Mouse (Mus musculus) CH12.LX (cell line): ENCODE data around the gene Nlrp6. TPM values are rescaled to one million over a fixed set of nuclear protein-coding genes. Genes with fewer than 3 reads are reported as not detected.
"Not testable (repeated sequence)": the region's sequence is repeated elsewhere in the genome, so short reads cannot be mapped to it uniquely, and the experiment has no call there.

Source experiments
- DNase-seq: peaks from one replicate; pipeline ENCODE4 v3.0.0-alpha.2; 2013; ENCODE audit errors: extremely low read depth
- H3K27ac ChIP-seq: 2 replicates; pipeline ENCODE4 v1.5.1; 2012; ENCODE audit warnings: low read depth, mild to moderate bottlenecking, control low read depth, moderate library complexity; ENCODE audit not compliant: insufficient read depth
- H3K27me3 ChIP-seq: replicated peaks from 2 replicates; pipeline ENCODE3; 2012; ENCODE audit warnings: inconsistent platforms
- H3K36me3 ChIP-seq, 2 experiments: replicated peaks in 1 of 2; 2 replicates each; pipeline versions ENCODE3 to v1.6.1; 2012; ENCODE audit warnings: inconsistent platforms in 1 of 2, low read length in 1 of 2, mild to moderate bottlenecking in 1 of 2, mixed read lengths in 1 of 2, moderate library complexity in 1 of 2; ENCODE audit not compliant: control insufficient read depth in 1 of 2, insufficient read depth in 1 of 2
- H3K4me1 ChIP-seq, 2 experiments: 2 replicates each; pipeline ENCODE4 v1.6.1; 2012; ENCODE audit warnings: inconsistent platforms in 1 of 2, moderate library complexity in 1 of 2; ENCODE audit not compliant: insufficient read depth in 2 of 2, control insufficient read depth in 1 of 2
- H3K4me2 ChIP-seq: 2 replicates; pipeline ENCODE4 v1.6.1; 2012; ENCODE audit warnings: low read depth, mild to moderate bottlenecking, control low read depth; ENCODE audit not compliant: poor library complexity, insufficient read depth, severe bottlenecking
- H3K4me3 ChIP-seq, 3 experiments: fragments of 150-350 bp in 1 of 3; sonication (generic) in 1 of 3; replicated peaks in 1 of 3; 2 replicates each; pipeline versions ENCODE3 to v1.5.1; 2011 to 2012; ENCODE audit warnings: low read depth in 2 of 3, low read length in 2 of 3, mild to moderate bottlenecking in 2 of 3, moderate library complexity in 2 of 3, control low read depth in 1 of 3, improper control_type of control experiment in 1 of 3, inconsistent platforms in 1 of 3, mixed read lengths in 1 of 3; ENCODE audit not compliant: poor library complexity in 1 of 3
- H3K79me2 ChIP-seq: replicated peaks from 2 replicates; pipeline ENCODE4 v1.6.1; 2012; ENCODE audit warnings: mild to moderate bottlenecking, moderate library complexity; ENCODE audit not compliant: control insufficient read depth, poor library complexity, insufficient read depth, severe bottlenecking; ENCODE audit errors: extremely low read depth
- H3K9ac ChIP-seq: 2 replicates; pipeline ENCODE4 v1.6.1; 2012; ENCODE audit warnings: low read depth, mild to moderate bottlenecking, control low read depth, moderate library complexity; ENCODE audit not compliant: insufficient read depth
- H3K9me3 ChIP-seq: replicated peaks from 2 replicates; pipeline ENCODE3; 2012; ENCODE audit warnings: low read length, inconsistent platforms, mixed read lengths
- CHD2 ChIP-seq: IDR thresholded peaks from 2 replicates; pipeline ENCODE4 v1.6.1; 2011; ENCODE audit warnings: low read length, improper control_type of control experiment
- ELF1 ChIP-seq: IDR thresholded peaks from 2 replicates; pipeline ENCODE4 v1.6.1; 2014; ENCODE audit warnings: low read depth, mild to moderate bottlenecking, inconsistent platforms, low read length, improper control_type of control experiment
- HCFC1 ChIP-seq: IDR thresholded peaks from 2 replicates; pipeline ENCODE4 v1.6.1; 2012; ENCODE audit warnings: low read depth, mild to moderate bottlenecking, inconsistent platforms, low read length, improper control_type of control experiment
- JUN ChIP-seq: IDR thresholded peaks from 2 replicates; pipeline ENCODE4 v1.6.1; 2011; ENCODE audit warnings: low read depth, mild to moderate bottlenecking, low read length, improper control_type of control experiment, moderate library complexity; ENCODE audit not compliant: insufficient read depth
- JUND ChIP-seq: conservative IDR thresholded peaks from 2 replicates; pipeline ENCODE4 v1.6.1; 2011; ENCODE audit warnings: low read depth, low read length, improper control_type of control experiment
- MAFK ChIP-seq: IDR thresholded peaks from 2 replicates; pipeline ENCODE4 v1.6.1; 2011; ENCODE audit warnings: low read length, improper control_type of control experiment; ENCODE audit not compliant: insufficient replicate concordance
- MEF2A ChIP-seq: IDR thresholded peaks from 2 replicates; pipeline ENCODE4 v1.6.1; 2014; ENCODE audit warnings: low read depth, mild to moderate bottlenecking, inconsistent platforms, low read length, improper control_type of control experiment, borderline replicate concordance
- MXI1 ChIP-seq: IDR thresholded peaks from 2 replicates; pipeline ENCODE4 v1.6.1; 2011; ENCODE audit warnings: mild to moderate bottlenecking, low read depth, low read length, improper control_type of control experiment
- MYC ChIP-seq: IDR thresholded peaks from 2 replicates; pipeline ENCODE4 v1.6.1; 2011; ENCODE audit warnings: low read depth, mild to moderate bottlenecking, improper control_type of control experiment, low read length
- NELFE ChIP-seq: IDR thresholded peaks from 2 replicates; pipeline ENCODE4 v1.6.1; 2011; ENCODE audit warnings: low read depth, low read length, improper control_type of control experiment
- POLR2A ChIP-seq: IDR thresholded peaks from 2 replicates; pipeline ENCODE4 v1.6.1; 2011; ENCODE audit warnings: low read depth, mild to moderate bottlenecking, improper control_type of control experiment, low read length
- RAD21 ChIP-seq: IDR thresholded peaks from 2 replicates; pipeline ENCODE4 v1.6.1; 2011; ENCODE audit warnings: low read depth, mild to moderate bottlenecking, low read length, improper control_type of control experiment, moderate library complexity
- RCOR1 ChIP-seq: conservative IDR thresholded peaks from 2 replicates; pipeline ENCODE4 v1.6.1; 2012; ENCODE audit warnings: low read depth, mild to moderate bottlenecking, inconsistent platforms, low read length, improper control_type of control experiment
- SMC3 ChIP-seq: IDR thresholded peaks from 2 replicates; pipeline ENCODE4 v1.6.1; 2011; ENCODE audit warnings: low read depth, low read length, improper control_type of control experiment
- UBTF ChIP-seq: IDR thresholded peaks from 2 replicates; pipeline ENCODE4 v1.6.1; 2012; ENCODE audit warnings: low read depth, mild to moderate bottlenecking, inconsistent platforms, low read length, improper control_type of control experiment, moderate library complexity
- USF1 ChIP-seq: IDR thresholded peaks from 2 replicates; pipeline ENCODE4 v1.6.1; 2014; ENCODE audit warnings: low read depth, mild to moderate bottlenecking, inconsistent platforms, low read length, improper control_type of control experiment
- dilution Hi-C: fragments of 300-500 bp; cut with MboI; formaldehyde crosslinking; loops from 2 replicates; pipeline ENCODE4 v1.14.3; 2020; ENCODE audit warnings: low sequenced_read_pairs; ENCODE audit not compliant: extremely low pct_unique_long_range_greater_than_20kb, extremely low pct_ligation_motif_present
- in situ Hi-C: fragments of 300-500 bp; cut with MboI; formaldehyde crosslinking; loops from 3 replicates; pipeline ENCODE4 v1.14.3; 2019; ENCODE audit warnings: low sequenced_read_pairs, low pct_ligation_motif_present, low pct_unique_long_range_greater_than_20kb, mixed read lengths
- polyA plus RNA-seq: library from polyadenylated mRNA; unstranded; fragments of >175 nt; gene quantifications from 2 replicates; pipeline ENCODE4 v1.2.1, GENCODE M21; 2012; ENCODE audit warnings: low read depth; ENCODE audit not compliant: insufficient read length
- total RNA-seq, 2 experiments: library from RNA; depleted of rRNA; stranded (reverse); fragments of 300-350 nt in 1 of 2; fragments of >200 nt in 1 of 2; gene quantifications; 2 replicates each; pipeline ENCODE4 v1.2.3; 2012 to 2014

Nlrp6 gene
- total and polyA plus RNA-seq, 3 experiments: 0.14 to 0.21 TPM; not detected in 1

DNA sequence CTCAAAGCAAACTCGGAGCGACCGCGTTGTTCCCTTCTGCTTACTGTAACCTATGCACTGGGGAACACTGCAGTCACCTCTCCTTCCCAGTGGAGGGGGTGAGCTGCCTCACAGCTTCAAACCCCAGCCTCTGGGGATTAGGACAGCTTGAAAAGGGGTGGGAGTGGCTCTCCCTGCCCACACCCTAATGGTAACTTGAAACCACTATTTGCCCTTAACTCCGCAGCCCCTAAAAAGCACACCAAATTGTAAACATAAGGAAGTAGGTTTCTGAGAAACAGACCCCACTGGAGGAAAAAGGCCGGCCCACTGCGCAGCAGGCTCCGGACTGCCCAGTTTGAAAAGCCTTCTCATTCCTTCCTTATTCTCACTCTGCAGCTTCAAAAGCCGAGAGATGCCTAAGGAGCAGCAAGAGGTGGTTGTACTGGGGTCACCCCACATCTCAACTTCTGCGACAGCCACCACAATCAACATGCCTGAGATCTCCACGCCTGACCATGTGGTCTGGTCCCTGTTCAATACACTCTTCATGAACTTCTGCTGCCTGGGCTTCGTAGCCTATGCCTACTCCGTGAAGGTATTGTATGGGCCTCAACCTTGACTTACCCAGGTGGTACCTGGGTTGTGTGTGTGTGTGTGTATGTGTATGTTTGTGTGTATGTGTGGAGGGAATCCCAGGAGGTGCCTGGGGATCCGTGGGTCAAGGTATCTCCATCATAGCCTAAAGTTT is 47.3 kb downstream of the Nlrp6 start:
- dilution Hi-C loops: no loop called here
- in situ Hi-C loops: no loop called here

GRCm38 (mm10) chr7:140968710-140969109 is 48.0 kb downstream of the Nlrp6 start:
- dilution Hi-C loops, in situ Hi-C loops, H3K9ac ChIP-seq, H3K36me3 ChIP-seq, H3K79me2 ChIP-seq, H3K27me3 ChIP-seq, H3K27ac ChIP-seq, H3K4me2 ChIP-seq, H3K9me3 ChIP-seq, DNase-seq: not testable (repeated sequence)
- H3K4me3 ChIP-seq: peak overlapping the region in 1 of 3 experiments; percentile 41
- peaks cover 14 to 47% of the 10 kb centered on the region in 2 experiments for H3K4me1 ChIP-seq

More for the DNA sequence above, 47.3 kb downstream of the Nlrp6 start:
- no peak for TF ChIP-seq MEF2A
- no peak for TF ChIP-seq MYC
- no peak for TF ChIP-seq MAFK
- TF ChIP-seq CHD2: no peak
- H3K9me3 ChIP-seq: no peaks in the 10 kb centered on the region
- peaks cover 14 to 40% of the 10 kb centered on the region in 2 experiments for H3K4me1 ChIP-seq
- no peak overlapping the region for H3K27ac ChIP-seq
- H3K36me3 ChIP-seq: no peaks in the 10 kb centered on the region
- H3K4me2 ChIP-seq: no peak overlapping the region
- no peaks in the 10 kb centered on the region for H3K79me2 ChIP-seq
- DNase-seq: no peak
- H3K4me3 ChIP-seq: peak overlapping the region in 2 of 3 experiments; percentile 41 to 42
- H3K27me3 ChIP-seq: no peaks in the 10 kb centered on the region
- H3K9ac ChIP-seq: no peak overlapping the region

GRCm38 (mm10) chr7:140970931-140971330 is 50.2 kb downstream of the Nlrp6 start:
- no peak overlapping the region for H3K4me3 ChIP-seq
- dilution Hi-C loops (no loop called here), in situ Hi-C loops (no loop called here)
- no peak overlapping the region for H3K27ac ChIP-seq
- H3K79me2 ChIP-seq: no peaks in the 10 kb centered on the region
- no peak for TF ChIP-seq USF1
- TF ChIP-seq MXI1: no peak
- TF ChIP-seq JUND: no peak
- TF ChIP-seq SMC3: no peak
- no peak for TF ChIP-seq CHD2
- TF ChIP-seq RCOR1: no peak
- no peak for TF ChIP-seq NELFE
- no peak for TF ChIP-seq POLR2A
- no peak for TF ChIP-seq ELF1
- no peak for TF ChIP-seq RAD21
- no peak for TF ChIP-seq JUN
- TF ChIP-seq HCFC1: no peak
- TF ChIP-seq UBTF: no peak
- no peak overlapping the region for H3K9ac ChIP-seq
- H3K4me1 ChIP-seq: peaks cover 14 to 63% of the 10 kb centered on the region in 2 experiments
- no peaks in the 10 kb centered on the region for H3K27me3 ChIP-seq
- no peaks in the 10 kb centered on the region for H3K36me3 ChIP-seq
- no peak for DNase-seq
- no peak overlapping the region for H3K4me2 ChIP-seq
- no peaks in the 10 kb centered on the region for H3K9me3 ChIP-seq
